Mouse (Mus musculus): ENCODE measurements at regions not wholly inside any gene's neighbourhood (a gene's known extent, or its start where the extent isn't known, plus 50 kb on each side); places are given as distances from the start of the nearest gene placed in this dataset.

GRCm38 (mm10) chr12:25234636-25235035, 137.7 kb upstream of the Id2 start:
- H3K79me2 ChIP-seq (ENCODE audit: control insufficient read depth, insufficient read depth) = no peaks in the 10 kb centered on the region
- no peaks in the 10 kb centered on the region for H3K27me3 ChIP-seq (ENCODE audit: control insufficient read depth, insufficient read depth, insufficient read length)
- no peaks in the 10 kb centered on the region for H3K79me3 ChIP-seq (ENCODE audit: low read depth)
- H3K4me3 ChIP-seq (ENCODE audit: insufficient read depth, poor library complexity, severe bottlenecking) = no peak overlapping the region
- H3K36me3 ChIP-seq (ENCODE audit: control insufficient read depth, insufficient read depth) = no peaks in the 10 kb centered on the region
- no peak overlapping the region for H3ac ChIP-seq (ENCODE audit: control insufficient read depth, insufficient read length, low read depth)
- TF ChIP-seq CTCF (IDR thresholded peaks at IDR 0.05; ENCODE audit: control insufficient read depth, insufficient read depth, insufficient read length) (no peak), MYOD1 (IDR thresholded peaks at IDR 0.05; ENCODE audit: control insufficient read depth, insufficient read length, low read depth) (no peak), USF1 (IDR thresholded peaks at IDR 0.05; ENCODE audit: low read depth) (no peak), FOSL1 (IDR thresholded peaks at IDR 0.05; ENCODE audit: insufficient read depth, low read length, poor library complexity, severe bottlenecking) (no peak), MAX (IDR thresholded peaks at IDR 0.05) (no peak), CEBPB (IDR thresholded peaks at IDR 0.05; ENCODE audit: low read depth) (no peak), MYOG (IDR thresholded peaks at IDR 0.05; ENCODE audit: control insufficient read depth, extremely low read depth, insufficient read length) (no peak)

GRCm38 (mm10) chr12:25233027-25233535, 136.1 kb upstream of the Id2 start:
- Histone ChIP-seq H3K4me3 (ENCODE audit: insufficient read depth, poor library complexity, severe bottlenecking) (no peak overlapping the region), H3K79me3 (ENCODE audit: low read depth) (no peaks in the 10 kb centered on the region), H3K36me3 (ENCODE audit: control insufficient read depth, insufficient read depth) (no peaks in the 10 kb centered on the region), H3ac (ENCODE audit: control insufficient read depth, insufficient read length, low read depth) (no peak overlapping the region), H3K79me2 (ENCODE audit: control insufficient read depth, insufficient read depth) (no peaks in the 10 kb centered on the region), H3K27me3 (ENCODE audit: control insufficient read depth, insufficient read depth, insufficient read length) (no peaks in the 10 kb centered on the region)
- TF ChIP-seq CTCF (IDR thresholded peaks at IDR 0.05; ENCODE audit: control insufficient read depth, insufficient read depth, insufficient read length) (no peak), MAX (IDR thresholded peaks at IDR 0.05) (no peak), FOSL1 (IDR thresholded peaks at IDR 0.05; ENCODE audit: insufficient read depth, low read length, poor library complexity, severe bottlenecking) (no peak), USF1 (IDR thresholded peaks at IDR 0.05; ENCODE audit: low read depth) (no peak), MYOD1 (IDR thresholded peaks at IDR 0.05; ENCODE audit: control insufficient read depth, insufficient read length, low read depth) (no peak), CEBPB (IDR thresholded peaks at IDR 0.05; ENCODE audit: low read depth) (no peak), MYOG (IDR thresholded peaks at IDR 0.05; ENCODE audit: control insufficient read depth, extremely low read depth, insufficient read length) (no peak)

DNA sequence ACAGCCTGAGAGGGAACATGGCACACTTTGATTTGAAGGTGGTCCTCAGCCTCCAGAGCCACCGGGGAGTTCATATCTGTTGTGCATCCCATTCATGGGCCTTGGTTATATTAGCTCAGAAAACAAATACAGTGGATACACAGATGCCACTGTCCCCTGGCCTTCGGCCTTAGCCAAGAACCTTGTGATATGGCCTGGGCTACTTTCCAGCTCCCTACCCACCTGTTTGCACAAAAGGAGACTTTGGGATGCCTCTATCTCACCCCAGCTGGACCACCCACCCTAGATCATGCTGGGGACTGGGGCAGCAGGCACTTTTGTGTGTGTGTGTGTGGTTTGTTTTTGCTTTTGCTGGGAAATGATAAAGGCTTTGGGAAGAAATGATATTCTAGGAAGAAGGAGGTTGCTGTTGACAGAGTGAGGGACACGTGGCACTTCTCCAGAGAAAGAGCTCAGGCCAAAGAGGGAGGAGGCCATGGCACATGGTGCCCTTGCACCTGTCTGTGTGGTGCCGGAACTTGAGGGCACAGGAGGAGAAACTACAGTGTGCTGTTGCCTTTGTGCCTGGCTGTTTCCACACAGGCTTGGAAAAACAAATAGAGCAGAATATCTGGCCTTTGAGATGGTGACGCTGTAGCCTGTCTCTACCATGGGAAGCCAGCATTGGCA, 135.6 kb upstream of the Id2 start:
- Histone ChIP-seq H3K79me2 (ENCODE audit: control insufficient read depth, insufficient read depth) (no peaks in the 10 kb centered on the region), H3K27me3 (ENCODE audit: control insufficient read depth, insufficient read depth, insufficient read length) (no peaks in the 10 kb centered on the region), H3K4me3 (ENCODE audit: insufficient read depth, poor library complexity, severe bottlenecking) (no peak overlapping the region), H3ac (ENCODE audit: control insufficient read depth, insufficient read length, low read depth) (no peak overlapping the region), H3K79me3 (ENCODE audit: low read depth) (no peaks in the 10 kb centered on the region), H3K36me3 (ENCODE audit: control insufficient read depth, insufficient read depth) (no peaks in the 10 kb centered on the region)
- TF ChIP-seq CTCF (IDR thresholded peaks at IDR 0.05; ENCODE audit: control insufficient read depth, insufficient read depth, insufficient read length) = no peak

DNA sequence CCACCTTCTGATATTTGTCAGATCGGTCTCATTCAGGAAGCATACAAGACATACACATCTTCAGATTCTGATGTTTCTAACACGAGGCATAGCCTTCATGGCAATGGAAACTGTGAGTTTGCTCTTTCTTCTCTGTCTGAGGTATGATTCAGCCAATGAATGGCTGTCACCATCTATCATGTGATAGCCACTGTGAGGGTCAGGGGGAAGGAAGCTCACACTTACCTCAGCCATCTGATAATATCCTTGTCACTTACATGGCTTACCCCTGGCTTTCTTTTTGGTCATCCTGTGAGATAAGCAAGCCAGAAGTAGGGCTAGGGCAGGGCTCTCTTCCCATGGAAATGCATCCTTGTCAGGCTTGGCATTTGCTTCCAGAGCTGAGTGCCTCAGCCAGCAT, 131.8 kb upstream of the Id2 start:
- H3K27me3 ChIP-seq (ENCODE audit: control insufficient read depth, insufficient read depth, insufficient read length) = no peaks in the 10 kb centered on the region
- H3K4me3 ChIP-seq (ENCODE audit: insufficient read depth, poor library complexity, severe bottlenecking) = no peak overlapping the region
- no peaks in the 10 kb centered on the region for H3K79me3 ChIP-seq (ENCODE audit: low read depth)
- H3ac ChIP-seq (ENCODE audit: control insufficient read depth, insufficient read length, low read depth) = no peak overlapping the region
- TF ChIP-seq MYOG (IDR thresholded peaks at IDR 0.05; ENCODE audit: control insufficient read depth, extremely low read depth, insufficient read length) = no peak
- TF ChIP-seq USF1 (IDR thresholded peaks at IDR 0.05; ENCODE audit: low read depth) = no peak
- H3K79me2 ChIP-seq (ENCODE audit: control insufficient read depth, insufficient read depth) = no peaks in the 10 kb centered on the region
- H3K36me3 ChIP-seq (ENCODE audit: control insufficient read depth, insufficient read depth) = no peaks in the 10 kb centered on the region

- H3K79me3 ChIP-seq (ENCODE audit: low read depth) = no peaks in the 10 kb centered on the region
- H3K79me2 ChIP-seq (ENCODE audit: control insufficient read depth, insufficient read depth) = no peaks in the 10 kb centered on the region
- no peak overlapping the region for H3K4me3 ChIP-seq (ENCODE audit: insufficient read depth, poor library complexity, severe bottlenecking)
- H3K27me3 ChIP-seq (ENCODE audit: control insufficient read depth, insufficient read depth, insufficient read length) = no peaks in the 10 kb centered on the region
- TF ChIP-seq CTCF (IDR thresholded peaks at IDR 0.05; ENCODE audit: control insufficient read depth, insufficient read depth, insufficient read length) (no peak), CEBPB (IDR thresholded peaks at IDR 0.05; ENCODE audit: low read depth) (no peak), USF1 (IDR thresholded peaks at IDR 0.05; ENCODE audit: low read depth) (no peak), MYOD1 (IDR thresholded peaks at IDR 0.05; ENCODE audit: control insufficient read depth, insufficient read length, low read depth) (no peak)
- no peaks in the 10 kb centered on the region for H3K36me3 ChIP-seq (ENCODE audit: control insufficient read depth, insufficient read depth)
- no peak overlapping the region for H3ac ChIP-seq (ENCODE audit: control insufficient read depth, insufficient read length, low read depth)
Observed at GRCm38 (mm10) chr12:25227736-25228135, 130.8 kb upstream of the Id2 start.

DNA sequence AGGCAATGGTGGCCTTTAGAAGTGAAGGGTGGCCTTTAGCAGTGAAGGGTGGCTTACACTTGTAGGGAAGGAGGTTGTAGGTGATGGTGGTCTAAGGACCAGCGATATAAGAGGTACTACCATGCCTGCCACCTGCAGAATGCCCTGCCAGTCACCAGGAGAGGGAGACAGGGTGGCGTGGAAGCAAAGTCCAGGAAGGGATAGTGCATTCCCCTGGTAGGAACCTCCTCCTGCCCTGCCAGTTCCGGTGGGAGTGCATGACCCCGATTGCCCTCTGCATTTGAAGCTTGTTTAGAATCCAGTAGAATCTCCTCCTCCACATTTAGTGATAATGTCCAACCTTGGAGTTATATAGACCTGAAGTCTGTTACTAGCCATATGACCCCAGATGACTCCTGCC, 127.7 kb upstream of the Id2 start:
- no peaks in the 10 kb centered on the region for H3K79me2 ChIP-seq (ENCODE audit: control insufficient read depth, insufficient read depth)
- H3K79me3 ChIP-seq (ENCODE audit: low read depth) = no peaks in the 10 kb centered on the region
- no peak overlapping the region for H3K4me3 ChIP-seq (ENCODE audit: insufficient read depth, poor library complexity, severe bottlenecking)
- TF ChIP-seq CEBPB (IDR thresholded peaks at IDR 0.05; ENCODE audit: low read depth) (no peak), MYOD1 (IDR thresholded peaks at IDR 0.05; ENCODE audit: control insufficient read depth, insufficient read length, low read depth) (no peak), CTCF (IDR thresholded peaks at IDR 0.05; ENCODE audit: control insufficient read depth, insufficient read depth, insufficient read length) (no peak), MYOG (IDR thresholded peaks at IDR 0.05; ENCODE audit: control insufficient read depth, extremely low read depth, insufficient read length) (no peak), MAX (IDR thresholded peaks at IDR 0.05) (no peak), FOSL1 (IDR thresholded peaks at IDR 0.05; ENCODE audit: insufficient read depth, low read length, poor library complexity, severe bottlenecking) (no peak), USF1 (IDR thresholded peaks at IDR 0.05; ENCODE audit: low read depth) (no peak)
- H3K27me3 ChIP-seq (ENCODE audit: control insufficient read depth, insufficient read depth, insufficient read length) = no peaks in the 10 kb centered on the region
- H3K36me3 ChIP-seq (ENCODE audit: control insufficient read depth, insufficient read depth) = no peaks in the 10 kb centered on the region
- no peak overlapping the region for H3ac ChIP-seq (ENCODE audit: control insufficient read depth, insufficient read length, low read depth)
